Mouse (Mus musculus) heart, postnatal 10 days (tissue): ENCODE data around the gene Rsl24d1. TPM values are rescaled to one million over a fixed set of nuclear protein-coding genes. Genes with fewer than 3 reads are reported as not detected.

Experiments
- total RNA-seq, 2 experiments: library from RNA; stranded (reverse); gene quantifications; 2 replicates each; pipeline ENCODE4 v1.2.3; 2021

Rsl24d1 gene
- total RNA-seq, 2 experiments from 2014 or later = 54.9 to 60.4 TPM

Other genes starting within 250 kb of the Rsl24d1 start
- 1 to 10 TPM; 7.4 to 8.3 TPM for gene Pygo1, start 187.8 kb upstream of the Rsl24d1 start, total RNA-seq
- gene Dyx1c1, start 154.6 kb upstream of the Rsl24d1 start, total RNA-seq = under 1 TPM; 0.43 to 0.79 TPM
- gene Gm44503, start 154.6 kb upstream of the Rsl24d1 start, total RNA-seq = not detected
- 1 to 10 TPM; 4.6 to 4.7 TPM for gene Ccpg1os, start 128.0 kb upstream of the Rsl24d1 start, total RNA-seq
- gene Ccpg1, start 128.0 kb upstream of the Rsl24d1 start, total RNA-seq = 10 to 100 TPM; 53.4 to 53.9 TPM
- gene Pigb, start 73.0 kb upstream of the Rsl24d1 start, total RNA-seq = 1 to 10 TPM; 3.9 to 4.3 TPM
- 1 to 10 TPM; 4.4 to 6.7 TPM for gene Rab27a, start 68.6 kb upstream of the Rsl24d1 start, total RNA-seq
- gene Khdc3, start 11.6 kb upstream of the Rsl24d1 start, total RNA-seq = not detected
- gene Gm20509, start 11.0 kb upstream of the Rsl24d1 start, total RNA-seq = not detected